Mouse (Mus musculus): ENCODE data around the gene Zbp1. TPM values are rescaled to one million over a fixed set of nuclear protein-coding genes. Genes with fewer than 3 reads are reported as not detected.

The Zbp1 gene
- polyA plus RNA-seq, 1 experiment from 2014 or later, result not detected

Other genes starting within 250 kb of the Zbp1 start
- 0.17 and 0.34 TPM in 2 replicates for gene Spo11, start 241.2 kb downstream of the Zbp1 start, polyA plus RNA-seq (2014; fragmentation: Nextera tagmentation; extraction: Ambion mirVana)
- gene Rae1, start 218.8 kb downstream of the Zbp1 start, polyA plus RNA-seq (2014; fragmentation: Nextera tagmentation; extraction: Ambion mirVana), result 131 and 155 TPM in 2 replicates
- 41.3 and 42.6 TPM in 2 replicates for gene Rbm38, start 198.4 kb downstream of the Zbp1 start, polyA plus RNA-seq (2014; fragmentation: Nextera tagmentation; extraction: Ambion mirVana)
- gene Ctcfl, start 99.4 kb downstream of the Zbp1 start, polyA plus RNA-seq (2014; fragmentation: Nextera tagmentation; extraction: Ambion mirVana), result 0.07 and 0.08 TPM in 2 replicates
- gene Pck1, start 65.9 kb downstream of the Zbp1 start, polyA plus RNA-seq (2014; fragmentation: Nextera tagmentation; extraction: Ambion mirVana), result 0.60 and 3.0 TPM in 2 replicates
- gene Pmepa1, start 57.6 kb upstream of the Zbp1 start, polyA plus RNA-seq (2014; fragmentation: Nextera tagmentation; extraction: Ambion mirVana), result 4.9 and 5.8 TPM in 2 replicates

Data from kidney, embryonic 14.5 days (tissue).